Mouse (Mus musculus): ENCODE measurements around the gene Zc3h14. TPM values are rescaled to one million over a fixed set of nuclear protein-coding genes. Genes with fewer than 3 reads are reported as not detected.

Zc3h14 gene
- polyA plus RNA-seq, 1 experiment from 2014 or later = 170 TPM

DNA sequence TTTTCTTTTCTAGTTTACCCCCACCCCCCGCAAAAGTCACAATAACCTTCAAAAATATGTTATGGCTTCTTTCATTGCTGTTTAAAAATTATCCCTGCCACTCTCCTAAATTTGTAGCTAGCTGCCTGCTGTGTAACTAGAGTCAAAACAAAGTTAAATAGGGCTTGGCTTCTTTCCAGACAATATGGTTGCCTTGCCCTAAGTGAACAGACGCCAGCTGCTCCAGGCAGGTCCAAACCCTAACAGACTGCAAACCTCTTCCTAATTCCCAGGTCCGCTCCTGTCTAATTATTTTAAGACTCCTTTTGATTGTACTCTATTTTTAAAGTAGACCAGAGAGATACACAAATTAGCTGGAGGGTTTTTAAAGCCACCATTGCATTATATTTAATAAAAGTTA is 26.1 kb upstream of the Zc3h14 start:
- Histone ChIP-seq H3K27ac (ENCODE audit: low read depth, low read length) (no peak overlapping the region), H3K4me1 (ENCODE audit: control insufficient read depth, insufficient read depth, low read length) (no peaks in the 10 kb centered on the region), H3K4me3 (ENCODE audit: low read depth, low read length) (no peak overlapping the region), H3K4me2 (ENCODE audit: low read depth) (no peak overlapping the region), H3K27me3 (ENCODE audit: control insufficient read depth, insufficient read depth, low read length) (no peaks in the 10 kb centered on the region), H3K36me3 (ENCODE audit: control insufficient read depth, insufficient read depth, low read length) (no peaks in the 10 kb centered on the region), H3K9me3 (ENCODE audit: control insufficient read depth, low read length) (no peaks in the 10 kb centered on the region), H3K9ac (ENCODE audit: low read length) (no peak overlapping the region)
- ATAC-seq (ENCODE audit: insufficient read depth, low FRiP score, low TSS enrichment) (no peak), DNase-seq (ENCODE audit: low spot score) (no peak)
- 75% methylated on average over 3 of the region's 3 CpGs for WGBS

DNA sequence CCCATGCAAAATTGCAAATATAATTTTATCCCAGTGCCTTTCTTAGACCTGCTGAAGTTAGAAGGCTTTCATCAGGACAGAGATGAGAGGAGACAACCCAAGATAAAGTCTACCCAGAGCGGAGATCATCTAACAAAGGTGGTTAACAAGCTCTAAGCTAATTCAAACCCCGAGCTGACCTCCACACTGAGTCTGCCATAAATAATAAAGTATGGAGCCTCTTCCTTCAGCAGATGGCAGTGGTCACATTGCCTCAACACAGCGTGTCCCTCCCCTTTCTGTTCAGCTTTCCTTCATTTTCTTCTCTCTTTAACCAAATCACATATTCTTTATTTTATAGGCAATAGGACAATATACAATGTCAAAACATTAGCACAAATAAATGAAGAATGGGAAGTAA is 25.7 kb upstream of the Zc3h14 start:
- Histone ChIP-seq H3K9ac (ENCODE audit: low read length) (no peak overlapping the region), H3K4me2 (ENCODE audit: low read depth) (no peak overlapping the region), H3K9me3 (ENCODE audit: control insufficient read depth, low read length) (no peaks in the 10 kb centered on the region), H3K4me3 (ENCODE audit: low read depth, low read length) (no peak overlapping the region), H3K27ac (ENCODE audit: low read depth, low read length) (no peak overlapping the region), H3K36me3 (ENCODE audit: control insufficient read depth, insufficient read depth, low read length) (no peaks in the 10 kb centered on the region), H3K27me3 (ENCODE audit: control insufficient read depth, insufficient read depth, low read length) (no peaks in the 10 kb centered on the region), H3K4me1 (ENCODE audit: control insufficient read depth, insufficient read depth, low read length) (no peaks in the 10 kb centered on the region)
- ATAC-seq (ENCODE audit: insufficient read depth, low FRiP score, low TSS enrichment) (no peak), DNase-seq (ENCODE audit: low spot score) (no peak)
- 75% methylated on average over 3 of the region's 3 CpGs for WGBS

DNA sequence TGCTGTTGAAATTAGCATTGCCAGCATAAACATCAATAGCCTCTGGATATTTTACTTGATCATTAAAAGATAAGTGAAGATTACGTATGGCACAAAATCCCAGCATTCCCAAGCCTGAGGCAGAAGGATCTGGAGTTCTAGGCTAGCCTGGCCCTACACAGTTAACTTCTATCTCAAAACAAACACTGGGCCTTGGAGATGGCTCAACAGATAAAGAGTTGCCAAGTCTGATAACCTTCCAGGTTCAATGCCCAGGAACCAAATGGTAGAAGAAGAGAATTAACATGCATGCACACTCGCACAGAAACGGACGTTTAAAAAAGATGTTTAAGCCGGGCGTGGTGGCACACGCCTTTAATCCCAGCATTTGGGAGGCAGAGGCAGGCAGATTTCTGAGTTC is 22.5 kb upstream of the Zc3h14 start:
- H3K9ac ChIP-seq (ENCODE audit: low read length) = no peak overlapping the region

DNA sequence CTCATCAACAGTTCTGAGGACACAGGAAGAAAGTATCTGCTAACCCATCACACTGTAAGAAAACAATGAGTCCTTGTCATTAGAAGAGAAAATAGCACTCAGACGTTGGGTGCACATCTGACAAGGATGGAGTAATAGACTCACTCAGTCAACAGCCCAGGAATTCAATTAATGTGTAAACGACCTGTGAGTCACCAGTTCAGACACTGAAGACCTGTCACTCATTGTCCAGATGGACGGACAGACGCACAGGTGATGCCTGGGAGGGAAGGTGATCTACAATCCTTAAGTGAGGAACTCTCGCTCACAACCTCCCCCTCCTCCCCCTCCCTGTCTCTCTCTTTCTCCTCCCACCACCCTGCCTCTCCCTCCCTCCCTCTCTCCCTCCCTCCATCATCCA is 21.8 kb upstream of the Zc3h14 start:
- H3K9me3 ChIP-seq (ENCODE audit: control insufficient read depth, low read length) = no peaks in the 10 kb centered on the region
- DNase-seq (ENCODE audit: low spot score) (no peak), ATAC-seq (ENCODE audit: insufficient read depth, low FRiP score, low TSS enrichment) (no peak)
- no peaks in the 10 kb centered on the region for H3K36me3 ChIP-seq (ENCODE audit: control insufficient read depth, insufficient read depth, low read length)
- no peak overlapping the region for H3K27ac ChIP-seq (ENCODE audit: low read depth, low read length)
- WGBS = 72% methylated on average over 5 of the region's 5 CpGs
- H3K27me3 ChIP-seq (ENCODE audit: control insufficient read depth, insufficient read depth, low read length) = no peaks in the 10 kb centered on the region
- H3K4me3 ChIP-seq (ENCODE audit: low read depth, low read length) = no peak overlapping the region
- no peak overlapping the region for H3K4me2 ChIP-seq (ENCODE audit: low read depth)
- H3K9ac ChIP-seq (ENCODE audit: low read length) = no peak overlapping the region
- no peaks in the 10 kb centered on the region for H3K4me1 ChIP-seq (ENCODE audit: control insufficient read depth, insufficient read depth, low read length)

More for the DNA sequence above, 22.5 kb upstream of the Zc3h14 start:
- no peaks in the 10 kb centered on the region for H3K4me1 ChIP-seq (ENCODE audit: control insufficient read depth, insufficient read depth, low read length)
- H3K36me3 ChIP-seq (ENCODE audit: control insufficient read depth, insufficient read depth, low read length) = no peaks in the 10 kb centered on the region
- 96% methylated on average over 7 of the region's 7 CpGs for WGBS
- H3K27ac ChIP-seq (ENCODE audit: low read depth, low read length) = no peak overlapping the region
- DNase-seq (ENCODE audit: low spot score) (no peak), ATAC-seq (ENCODE audit: insufficient read depth, low FRiP score, low TSS enrichment) (no peak)
- no peak overlapping the region for H3K4me3 ChIP-seq (ENCODE audit: low read depth, low read length)
- H3K9me3 ChIP-seq (ENCODE audit: control insufficient read depth, low read length) = no peaks in the 10 kb centered on the region
- H3K4me2 ChIP-seq (ENCODE audit: low read depth) = no peak overlapping the region
- no peaks in the 10 kb centered on the region for H3K27me3 ChIP-seq (ENCODE audit: control insufficient read depth, insufficient read depth, low read length)

DNA sequence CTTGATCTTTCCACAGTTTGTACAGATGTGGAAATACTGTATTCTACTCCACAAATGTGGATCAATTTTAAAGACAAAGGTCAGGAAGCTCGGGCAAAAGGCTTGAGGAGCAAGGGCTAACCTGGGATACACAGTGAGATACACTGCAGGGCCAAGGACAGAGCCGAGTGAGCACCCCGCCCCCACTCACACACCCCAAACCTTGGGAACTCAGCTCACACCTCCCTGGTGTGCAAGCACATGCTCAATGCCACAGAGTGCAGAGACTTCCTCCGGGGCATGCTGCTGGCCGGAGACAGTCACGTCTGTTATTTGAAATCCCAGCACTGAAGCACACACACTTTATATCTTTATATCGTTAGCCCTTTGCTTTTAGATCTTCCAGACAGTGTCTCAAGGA is 20.7 kb upstream of the Zc3h14 start:
- no peak for DNase-seq (ENCODE audit: low spot score)
- no peaks in the 10 kb centered on the region for H3K36me3 ChIP-seq (ENCODE audit: control insufficient read depth, insufficient read depth, low read length)
- H3K9ac ChIP-seq (ENCODE audit: low read length) = no peak overlapping the region
- H3K4me2 ChIP-seq (ENCODE audit: low read depth) = no peak overlapping the region
- no peaks in the 10 kb centered on the region for H3K4me1 ChIP-seq (ENCODE audit: control insufficient read depth, insufficient read depth, low read length)
- H3K4me3 ChIP-seq (ENCODE audit: low read depth, low read length) = no peak overlapping the region
- H3K27me3 ChIP-seq (ENCODE audit: control insufficient read depth, insufficient read depth, low read length) = no peaks in the 10 kb centered on the region
- ATAC-seq (ENCODE audit: insufficient read depth, low FRiP score, low TSS enrichment) = no peak
- H3K27ac ChIP-seq (ENCODE audit: low read depth, low read length) = no peak overlapping the region
- WGBS = 93% methylated on average over 7 of the region's 7 CpGs
- H3K9me3 ChIP-seq (ENCODE audit: control insufficient read depth, low read length) = no peaks in the 10 kb centered on the region

DNA sequence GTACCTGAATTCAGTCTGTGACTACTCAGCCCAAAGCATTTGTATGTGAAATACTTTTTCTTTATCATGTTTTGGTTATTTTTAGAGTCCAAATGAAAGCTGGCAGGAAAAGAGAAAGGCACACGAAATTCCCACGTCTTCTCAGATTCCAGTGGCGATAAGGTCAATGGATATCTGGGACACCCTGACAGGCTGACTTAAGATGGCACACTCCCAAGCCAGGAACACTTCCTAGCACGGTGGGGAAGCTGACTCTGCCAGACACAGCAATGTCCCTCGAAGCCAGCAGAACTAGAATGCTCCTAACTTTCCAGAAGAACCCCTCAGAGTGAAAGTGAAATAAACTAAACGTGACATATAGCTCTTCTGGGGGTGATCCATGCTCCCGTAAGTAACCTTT is 19.6 kb upstream of the Zc3h14 start:
- DNase-seq (ENCODE audit: low spot score) = no peak
- no peak overlapping the region for H3K27ac ChIP-seq (ENCODE audit: low read depth, low read length)
- ATAC-seq (ENCODE audit: insufficient read depth, low FRiP score, low TSS enrichment) = no peak
- H3K36me3 ChIP-seq (ENCODE audit: control insufficient read depth, insufficient read depth, low read length) = no peaks in the 10 kb centered on the region
- H3K9ac ChIP-seq (ENCODE audit: low read length) = no peak overlapping the region
- WGBS = 82% methylated on average over 7 of the region's 7 CpGs
- H3K4me2 ChIP-seq (ENCODE audit: low read depth) = no peak overlapping the region
- no peaks in the 10 kb centered on the region for H3K27me3 ChIP-seq (ENCODE audit: control insufficient read depth, insufficient read depth, low read length)
- no peak overlapping the region for H3K4me3 ChIP-seq (ENCODE audit: low read depth, low read length)
- no peaks in the 10 kb centered on the region for H3K4me1 ChIP-seq (ENCODE audit: control insufficient read depth, insufficient read depth, low read length)
- H3K9me3 ChIP-seq (ENCODE audit: control insufficient read depth, low read length) = no peaks in the 10 kb centered on the region

DNA sequence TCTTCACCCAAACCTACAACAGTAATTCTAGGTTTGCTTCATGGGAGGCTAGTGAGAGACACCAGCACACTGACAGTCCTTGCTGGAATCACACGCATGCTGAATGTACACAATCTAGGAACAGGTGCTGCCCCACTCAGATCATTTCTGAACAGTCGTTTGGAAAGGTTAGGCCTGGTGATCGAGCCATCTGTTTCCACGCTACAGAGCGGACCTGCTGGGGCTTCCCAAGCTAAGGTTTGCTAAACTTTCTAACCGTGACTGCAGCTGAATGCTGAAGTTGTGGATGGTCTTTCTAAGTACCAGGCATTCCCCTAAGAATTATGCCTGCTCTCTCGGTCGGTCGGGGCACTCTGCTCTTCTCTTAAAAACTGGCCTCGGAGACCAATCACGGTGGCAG is 16.1 kb upstream of the Zc3h14 start:
- no peaks in the 10 kb centered on the region for H3K36me3 ChIP-seq (ENCODE audit: control insufficient read depth, insufficient read depth, low read length)
- H3K4me3 ChIP-seq (ENCODE audit: low read depth, low read length) = no peak overlapping the region
- ATAC-seq (ENCODE audit: insufficient read depth, low FRiP score, low TSS enrichment) (no peak), DNase-seq (ENCODE audit: low spot score) (no peak)
- no peak overlapping the region for H3K27ac ChIP-seq (ENCODE audit: low read depth, low read length)
- H3K9me3 ChIP-seq (ENCODE audit: control insufficient read depth, low read length) = no peaks in the 10 kb centered on the region
- H3K4me1 ChIP-seq (ENCODE audit: control insufficient read depth, insufficient read depth, low read length) = peaks cover 13% of the 10 kb centered on the region
- H3K4me2 ChIP-seq (ENCODE audit: low read depth) = no peak overlapping the region
- no peak overlapping the region for H3K9ac ChIP-seq (ENCODE audit: low read length)
- H3K27me3 ChIP-seq (ENCODE audit: control insufficient read depth, insufficient read depth, low read length) = no peaks in the 10 kb centered on the region
- WGBS = 89% methylated on average over 11 of the region's 11 CpGs

DNA sequence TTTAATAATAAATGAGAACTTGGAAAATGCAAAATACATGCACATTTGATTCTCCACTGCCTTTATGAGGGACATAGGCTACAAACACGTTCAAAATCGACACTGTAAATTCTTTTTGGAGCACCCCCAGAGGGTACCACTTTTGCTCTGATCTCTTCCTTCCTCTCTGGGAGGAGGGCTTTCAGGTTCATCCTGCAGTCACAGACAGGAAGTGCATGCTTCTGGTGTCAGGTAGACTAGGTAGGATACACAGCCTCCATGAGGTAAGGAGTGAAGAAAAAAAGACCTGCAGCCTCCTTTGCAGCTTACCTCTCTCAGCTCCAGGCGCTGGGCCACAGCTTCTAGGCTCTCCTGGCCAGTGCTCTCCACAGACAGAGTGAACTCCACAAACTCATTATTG is 13.6 kb upstream of the Zc3h14 start:
- DNase-seq (ENCODE audit: low spot score) (no peak), ATAC-seq (ENCODE audit: insufficient read depth, low FRiP score, low TSS enrichment) (no peak)
- H3K27me3 ChIP-seq (ENCODE audit: control insufficient read depth, insufficient read depth, low read length) = peaks cover 3% of the 10 kb centered on the region
- 0 out of 2 replicates have a peak overlapping the region, but pooled peaks have one; percentile 3 for H3K9ac ChIP-seq (ENCODE audit: low read length)
- no peaks in the 10 kb centered on the region for H3K9me3 ChIP-seq (ENCODE audit: control insufficient read depth, low read length)
- WGBS = 64% methylated on average over 3 of the region's 3 CpGs
- no peaks in the 10 kb centered on the region for H3K36me3 ChIP-seq (ENCODE audit: control insufficient read depth, insufficient read depth, low read length)
- peaks cover 16% of the 10 kb centered on the region for H3K4me1 ChIP-seq (ENCODE audit: control insufficient read depth, insufficient read depth, low read length)
- H3K4me2 ChIP-seq (ENCODE audit: low read depth) = peak overlapping the region; percentile 88
- H3K27ac ChIP-seq (ENCODE audit: low read depth, low read length) = no peak overlapping the region
- H3K4me3 ChIP-seq (ENCODE audit: low read depth, low read length) = peak overlapping the region; percentile 63

DNA sequence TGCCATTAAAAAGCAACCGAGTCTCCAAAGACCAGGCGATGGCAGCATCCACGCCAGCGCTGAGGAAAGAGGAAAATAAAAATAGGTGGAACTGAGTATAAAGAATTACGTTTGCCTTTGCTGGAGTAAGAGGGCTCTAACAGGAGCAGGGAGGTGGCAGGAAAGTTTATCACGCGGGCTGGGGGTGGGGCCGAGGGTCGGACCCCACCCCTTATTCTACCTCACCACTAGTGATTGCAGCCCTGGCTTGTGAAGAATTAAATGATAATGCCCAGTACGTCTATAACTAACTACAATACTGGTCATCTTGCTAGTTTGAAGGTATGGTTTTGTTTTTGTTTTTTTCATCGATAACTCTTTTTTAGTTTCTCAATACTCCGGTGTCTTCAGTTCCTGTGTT is 13.0 kb upstream of the Zc3h14 start:
- ATAC-seq (ENCODE audit: insufficient read depth, low FRiP score, low TSS enrichment) = no peak
- H3K4me1 ChIP-seq (ENCODE audit: control insufficient read depth, insufficient read depth, low read length) = peaks cover 17% of the 10 kb centered on the region
- H3K9me3 ChIP-seq (ENCODE audit: control insufficient read depth, low read length) = no peaks in the 10 kb centered on the region
- peak overlapping the region; percentile 3; the same call in 1 of the 2 replicates for H3K9ac ChIP-seq (ENCODE audit: low read length)
- peaks cover 5% of the 10 kb centered on the region for H3K27me3 ChIP-seq (ENCODE audit: control insufficient read depth, insufficient read depth, low read length)
- H3K27ac ChIP-seq (ENCODE audit: low read depth, low read length) = no peak overlapping the region
- DNase-seq (ENCODE audit: low spot score) = no peak
- 10% methylated on average over 12 of the region's 12 CpGs for WGBS
- H3K4me3 ChIP-seq (ENCODE audit: low read depth, low read length) = peak overlapping the region; percentile 63
- no peaks in the 10 kb centered on the region for H3K36me3 ChIP-seq (ENCODE audit: control insufficient read depth, insufficient read depth, low read length)
- peak overlapping the region; percentile 88 for H3K4me2 ChIP-seq (ENCODE audit: low read depth)
